Mouse (Mus musculus): ENCODE results near the gene Olfr1262. TPM values are rescaled to one million over a fixed set of nuclear protein-coding genes. Genes with fewer than 3 reads are reported as not detected.

Gene Olfr1262
- total RNA-seq (2014; fragmentation: Nextera tagmentation) (not detected in 2 replicates), total RNA-seq (2017) (0.06 and 0.11 TPM in 2 replicates), polyA plus RNA-seq (2012) (not detected in 2 replicates)

DNA sequence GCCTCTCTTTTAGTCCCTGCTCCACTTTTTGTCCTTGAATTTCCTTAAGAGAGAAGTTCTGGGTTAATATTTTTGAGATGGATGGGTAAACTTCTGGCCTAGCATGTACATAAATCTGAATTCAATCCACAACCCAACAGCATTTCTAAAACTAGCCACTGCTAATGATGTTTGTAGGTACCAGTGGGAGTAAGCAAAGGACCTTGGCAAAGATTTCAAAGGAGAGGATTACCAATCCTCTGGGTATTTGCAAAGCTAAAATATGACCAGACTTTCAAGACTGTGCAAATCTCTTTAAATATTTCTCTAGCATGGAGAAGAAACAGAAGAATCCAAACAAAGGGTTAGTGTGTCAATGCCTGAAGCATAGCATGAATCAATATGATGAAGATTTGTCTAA is at the start of gene Olfr1262:
Gene Olfr1262 (plus strand): TSS at position 301 of the 400 bp plus-strand sequence.
- Histone ChIP-seq H3K27me3 (ENCODE audit: insufficient read depth, low read length) (no peaks in the 10 kb centered on the region), H3K4me1 (ENCODE audit: insufficient read depth, low read depth, low read length) (no peaks in the 10 kb centered on the region), H3K36me3 (replicated peaks) (no peaks in the 10 kb centered on the region), H3K4me3 (ENCODE audit: low read depth, low read length) (no peak within 1 kb of the TSS), H3K9me3 (replicated peaks) (no peaks in the 10 kb centered on the region)
- no peak for DNase-seq (ENCODE audit: low spot score)
- no peak for TF ChIP-seq CTCF (IDR thresholded peaks at IDR 0.05; ENCODE audit: low read depth, low read length)
- TF ChIP-seq TAL1 (conservative IDR thresholded peaks at IDR 0.05; ENCODE audit: low read depth, low read length) = no peak
- no peak for TF ChIP-seq POLR2AphosphoS5 (IDR thresholded peaks at IDR 0.05; ENCODE audit: insufficient replicate concordance, low read depth, low read length)
- TF ChIP-seq GATA2 (IDR thresholded peaks at IDR 0.05; ENCODE audit: borderline replicate concordance, low read depth, low read length) = no peak
- TF ChIP-seq GATA1 (IDR thresholded peaks at IDR 0.05; ENCODE audit: borderline replicate concordance, low read length) = no peak
- no peak for ATAC-seq (ENCODE audit: extremely low read depth, insufficient number of reproducible peaks, low FRiP score, poor library complexity, severe bottlenecking)

GRCm38 (mm10) chr2:89974184-89974583 is 25.8 kb upstream of the Olfr1262 start, which contains the start of gene Olfr1260:
Olfr1260 (plus strand) TSS chr2:89974340.
- TF ChIP-seq GATA1 (IDR thresholded peaks at IDR 0.05; ENCODE audit: borderline replicate concordance, low read length) (no peak), POLR2AphosphoS5 (IDR thresholded peaks at IDR 0.05; ENCODE audit: insufficient replicate concordance, low read depth, low read length) (no peak)
- ATAC-seq (ENCODE audit: extremely low read depth, insufficient number of reproducible peaks, low FRiP score, poor library complexity, severe bottlenecking) (no peak), DNase-seq (ENCODE audit: low spot score) (no peak)

DNA sequence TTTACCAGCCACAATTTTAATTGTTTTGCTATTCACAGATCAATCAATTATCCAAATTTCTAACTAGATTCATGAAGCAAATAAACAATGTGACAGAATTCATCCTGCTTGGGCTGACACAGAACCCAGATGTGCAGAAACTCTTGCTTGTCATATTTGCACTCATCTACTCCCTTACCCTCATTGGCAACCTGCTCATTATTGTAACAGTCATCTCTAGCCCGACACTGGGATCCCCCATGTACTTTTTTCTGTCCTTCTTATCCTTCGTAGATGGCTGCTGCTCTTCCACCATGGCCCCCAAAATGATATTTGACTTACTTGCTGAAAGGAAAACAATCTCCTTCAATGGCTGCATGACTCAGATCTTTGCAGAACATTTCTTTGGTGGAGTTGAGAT is 22.2 kb upstream of the Olfr1262 start:
- no peak for DNase-seq (ENCODE audit: low spot score)
- no peaks in the 10 kb centered on the region for H3K4me1 ChIP-seq (ENCODE audit: insufficient read depth, low read depth, low read length)
- TF ChIP-seq GATA1 (IDR thresholded peaks at IDR 0.05; ENCODE audit: borderline replicate concordance, low read length) (no peak), GATA2 (IDR thresholded peaks at IDR 0.05; ENCODE audit: borderline replicate concordance, low read depth, low read length) (no peak), CTCF (IDR thresholded peaks at IDR 0.05; ENCODE audit: low read depth, low read length) (no peak), TAL1 (conservative IDR thresholded peaks at IDR 0.05; ENCODE audit: low read depth, low read length) (no peak), POLR2AphosphoS5 (IDR thresholded peaks at IDR 0.05; ENCODE audit: insufficient replicate concordance, low read depth, low read length) (no peak)

More at GRCm38 (mm10) chr2:89974184-89974583, 25.8 kb upstream of the Olfr1262 start, which contains the start of gene Olfr1260:
- Histone ChIP-seq H3K9me3 (replicated peaks) (peaks cover 2% of the 10 kb centered on the region; the same call in 1 of the 2 replicates), H3K4me1 (ENCODE audit: insufficient read depth, low read depth, low read length) (no peaks in the 10 kb centered on the region), H3K4me3 (ENCODE audit: low read depth, low read length) (no peak within 1 kb of the TSS), H3K36me3 (replicated peaks) (no peaks in the 10 kb centered on the region), H3K27me3 (ENCODE audit: insufficient read depth, low read length) (no peaks in the 10 kb centered on the region)

GRCm38 (mm10) chr2:89990921-89991320 is 9.0 kb upstream of the Olfr1262 start, which contains the start of gene Olfr1261:
Olfr1261 (plus strand) TSS chr2:89991221.
- H3K4me1 ChIP-seq (ENCODE audit: insufficient read depth, low read depth, low read length) = no peaks in the 10 kb centered on the region
- TF ChIP-seq CTCF (IDR thresholded peaks at IDR 0.05; ENCODE audit: low read depth, low read length) (no peak), GATA1 (IDR thresholded peaks at IDR 0.05; ENCODE audit: borderline replicate concordance, low read length) (no peak), TAL1 (conservative IDR thresholded peaks at IDR 0.05; ENCODE audit: low read depth, low read length) (no peak), GATA2 (IDR thresholded peaks at IDR 0.05; ENCODE audit: borderline replicate concordance, low read depth, low read length) (no peak), POLR2AphosphoS5 (IDR thresholded peaks at IDR 0.05; ENCODE audit: insufficient replicate concordance, low read depth, low read length) (no peak)
- ATAC-seq (ENCODE audit: extremely low read depth, insufficient number of reproducible peaks, low FRiP score, poor library complexity, severe bottlenecking) = no peak
- no peak for DNase-seq (ENCODE audit: low spot score)
- no peak within 1 kb of the TSS for H3K4me3 ChIP-seq (ENCODE audit: low read depth, low read length)
- no peaks in the 10 kb centered on the region for H3K36me3 ChIP-seq (replicated peaks)
- H3K9me3 ChIP-seq (replicated peaks) = 0 out of 2 replicates have a peak, but pooled peaks cover 3% of the 10 kb centered on the region
- no peaks in the 10 kb centered on the region for H3K27me3 ChIP-seq (ENCODE audit: insufficient read depth, low read length)

More for the DNA sequence above, 22.2 kb upstream of the Olfr1262 start:
- no peak for ATAC-seq (ENCODE audit: extremely low read depth, insufficient number of reproducible peaks, low FRiP score, poor library complexity, severe bottlenecking)
- Histone ChIP-seq H3K9me3 (replicated peaks) (0 out of 2 replicates have a peak, but pooled peaks cover 4% of the 10 kb centered on the region), H3K4me3 (ENCODE audit: low read depth, low read length) (no peak overlapping the region), H3K27me3 (ENCODE audit: insufficient read depth, low read length) (no peaks in the 10 kb centered on the region), H3K36me3 (replicated peaks) (no peaks in the 10 kb centered on the region)

DNA sequence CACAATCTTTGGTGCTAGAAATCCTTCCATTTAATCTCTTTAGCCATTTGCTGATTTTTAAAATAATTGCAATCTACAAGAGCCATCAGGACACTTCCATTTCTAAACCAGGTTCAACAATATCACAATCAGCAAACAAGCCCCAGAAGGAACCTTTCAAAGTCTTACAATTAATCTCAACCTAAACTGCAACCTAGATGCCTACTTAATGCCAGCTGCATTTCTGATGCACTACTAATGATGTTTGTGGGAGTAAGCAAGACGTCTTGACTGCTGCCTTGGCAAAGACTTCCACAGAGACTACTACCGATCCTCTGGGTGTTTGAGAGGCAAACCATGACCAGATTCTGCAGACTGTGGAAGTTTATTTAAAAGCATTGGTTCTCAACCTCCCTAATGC is 11.9 kb downstream of the Olfr1262 start, which contains the start of gene Olfr1263:
Gene Olfr1263 (plus strand): TSS at position 301 of the 400 bp plus-strand sequence.
- Histone ChIP-seq H3K4me3 (ENCODE audit: low read depth, low read length) (no peak within 1 kb of the TSS), H3K9me3 (replicated peaks) (no peaks in the 10 kb centered on the region), H3K27me3 (ENCODE audit: insufficient read depth, low read length) (no peaks in the 10 kb centered on the region), H3K36me3 (replicated peaks) (no peaks in the 10 kb centered on the region), H3K4me1 (ENCODE audit: insufficient read depth, low read depth, low read length) (no peaks in the 10 kb centered on the region)
- TF ChIP-seq GATA2 (IDR thresholded peaks at IDR 0.05; ENCODE audit: borderline replicate concordance, low read depth, low read length) = no peak
- ATAC-seq (ENCODE audit: extremely low read depth, insufficient number of reproducible peaks, low FRiP score, poor library complexity, severe bottlenecking) (no peak), DNase-seq (ENCODE audit: low spot score) (no peak)

DNA sequence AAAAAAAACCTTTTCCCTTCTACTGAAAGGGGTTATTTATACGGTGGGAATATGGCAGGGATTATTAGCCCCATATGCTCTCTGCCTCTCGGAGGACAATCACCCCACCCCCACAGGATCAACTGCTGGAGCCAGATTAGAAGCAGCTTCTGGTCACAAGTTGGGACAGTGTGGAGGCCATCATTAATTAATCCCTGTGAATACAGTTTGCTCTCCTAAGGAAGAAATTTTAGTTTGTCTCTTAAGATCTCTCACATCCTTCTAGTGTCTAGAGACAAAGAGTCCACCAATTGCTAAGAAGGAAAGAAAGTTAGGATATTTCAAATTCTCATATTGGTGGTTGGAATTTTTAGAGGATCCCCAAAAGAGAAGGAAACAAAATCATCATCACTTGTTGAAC is 25.5 kb downstream of the Olfr1262 start, which contains the start of gene Olfr1264:
Gene Olfr1264 (minus strand): TSS at position 101 of the 400 bp plus-strand sequence.
- H3K4me3 ChIP-seq (ENCODE audit: low read depth, low read length) = no peak within 1 kb of the TSS

More for the DNA sequence above, 25.5 kb downstream of the Olfr1262 start, which contains the start of gene Olfr1264:
- no peaks in the 10 kb centered on the region for H3K36me3 ChIP-seq (replicated peaks)
- no peak for TF ChIP-seq CTCF (IDR thresholded peaks at IDR 0.05; ENCODE audit: low read depth, low read length)
- no peak for TF ChIP-seq TAL1 (conservative IDR thresholded peaks at IDR 0.05; ENCODE audit: low read depth, low read length)
- no peak for TF ChIP-seq GATA1 (IDR thresholded peaks at IDR 0.05; ENCODE audit: borderline replicate concordance, low read length)
- H3K9me3 ChIP-seq (replicated peaks) = peaks cover 8% of the 10 kb centered on the region
- no peaks in the 10 kb centered on the region for H3K27me3 ChIP-seq (ENCODE audit: insufficient read depth, low read length)
- DNase-seq (ENCODE audit: low spot score) = no peak
- ATAC-seq (ENCODE audit: extremely low read depth, insufficient number of reproducible peaks, low FRiP score, poor library complexity, severe bottlenecking) = no peak
- no peaks in the 10 kb centered on the region for H3K4me1 ChIP-seq (ENCODE audit: insufficient read depth, low read depth, low read length)

Measured in G1E (cell line).